Mouse (Mus musculus): ENCODE results near the gene Gpr18.

Gpr18 gene

DNA sequence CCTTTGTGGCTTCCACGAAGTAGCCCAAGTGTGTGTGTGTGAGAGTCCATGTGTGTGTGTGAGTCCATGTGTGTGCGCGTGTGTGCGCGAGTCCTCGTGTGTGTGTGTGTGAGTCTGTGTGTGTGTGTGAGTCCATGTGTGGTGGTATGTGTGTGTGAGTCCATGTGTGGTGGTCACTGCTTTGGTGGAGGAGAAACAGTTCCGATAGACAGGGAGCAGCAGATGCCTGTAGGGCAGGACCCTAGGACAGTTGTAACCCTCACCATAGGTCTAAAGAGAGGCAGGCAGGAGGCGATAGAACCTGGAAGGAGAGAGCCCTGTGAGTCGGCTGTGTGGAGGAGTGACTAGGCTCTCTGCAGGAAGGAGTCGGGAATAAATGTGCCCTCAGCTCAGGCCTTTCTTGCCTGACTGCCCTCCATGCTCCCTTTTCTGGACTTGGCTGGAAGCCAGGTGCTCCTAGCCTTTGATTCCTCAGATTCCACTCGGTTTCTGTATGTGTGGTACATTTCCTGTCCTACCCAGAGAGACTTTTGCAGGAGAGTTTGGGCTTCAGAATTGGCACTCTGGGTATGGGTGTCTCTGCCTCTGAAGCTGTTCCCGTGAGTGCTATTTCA is 5.0 kb upstream of the Gpr18 start:
- peak; percentile 22 to 45 for DNase-seq

DNA sequence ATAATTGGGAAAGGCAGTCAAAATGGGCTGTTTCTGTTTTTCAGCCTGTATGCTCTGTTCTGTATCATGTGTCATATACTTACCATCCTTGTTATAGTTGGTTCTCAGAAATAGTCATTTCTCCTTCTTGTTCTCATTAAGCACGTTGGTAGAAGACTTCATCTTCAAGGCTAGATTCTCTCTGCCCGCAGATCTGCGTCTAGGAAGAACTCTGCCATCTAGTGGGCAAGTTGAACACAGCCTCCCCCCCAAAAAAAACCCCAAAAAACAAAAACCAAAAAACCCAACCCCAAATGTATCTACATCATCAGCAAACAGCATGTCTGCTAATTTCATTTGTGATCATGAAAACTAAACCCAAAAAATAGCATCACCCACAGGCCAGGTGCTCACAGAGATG is 4.2 kb upstream of the Gpr18 start:
- peak in 1 of 2 experiments; percentile 36 for DNase-seq

DNA sequence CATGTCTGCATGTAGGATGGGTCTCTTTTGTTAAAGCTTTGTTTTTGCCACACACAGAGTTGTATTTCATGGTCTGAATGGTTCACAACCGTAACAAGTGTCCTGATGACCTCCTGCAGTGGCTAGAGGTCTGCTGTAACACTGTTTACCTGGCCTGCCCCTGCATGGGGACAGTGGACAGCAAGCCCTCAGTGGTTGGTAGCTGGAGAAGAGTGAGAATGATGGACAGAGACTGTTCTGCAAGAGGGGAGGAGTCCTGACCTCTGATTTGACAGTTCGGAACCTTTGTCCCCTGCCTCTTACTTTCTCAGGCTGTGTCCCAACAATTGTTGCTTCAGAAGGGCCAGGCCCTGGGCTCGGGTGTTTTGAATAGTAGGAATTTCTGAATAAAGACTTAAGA is 2.7 kb upstream of the Gpr18 start:
- DNase-seq, result no peak

DNA sequence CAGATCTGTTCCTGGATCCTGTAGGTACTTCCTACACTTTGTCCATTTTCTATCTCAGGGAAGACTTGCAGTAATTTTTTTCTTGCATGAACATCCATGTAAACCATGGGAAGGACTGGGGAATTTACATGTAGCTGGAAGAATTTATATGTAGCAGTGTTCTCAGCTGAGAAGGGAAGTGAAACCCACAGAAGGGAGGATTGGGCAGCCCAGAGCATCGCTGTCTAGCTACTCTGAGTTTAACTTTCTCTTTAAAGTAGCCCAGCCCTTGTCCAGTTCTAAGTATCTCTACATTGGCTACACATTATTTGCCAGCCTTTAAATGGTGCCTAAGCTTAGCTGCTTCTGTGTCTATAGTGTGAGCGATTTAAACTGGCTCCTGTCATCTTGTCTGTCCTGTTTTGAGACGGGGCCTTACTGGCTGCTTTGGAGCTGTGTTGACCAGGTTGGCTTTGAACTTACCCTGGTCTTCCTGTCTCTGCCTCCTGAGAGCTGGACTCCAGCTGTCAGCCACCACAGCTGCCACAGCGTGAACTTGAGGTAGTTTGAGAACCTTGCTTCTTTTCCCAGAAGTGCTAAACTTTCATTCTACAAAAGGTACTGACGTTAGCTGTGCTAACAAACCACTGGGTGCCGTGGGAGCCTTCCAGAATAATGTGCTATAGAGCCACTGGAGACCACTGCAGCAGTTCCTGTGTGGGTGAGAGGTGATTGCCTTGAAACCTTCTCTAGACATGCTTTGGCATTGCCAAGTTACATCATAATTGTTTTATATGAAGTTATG is 922 bp upstream of the Gpr18 start:
- DNase-seq, result no peak

DNA sequence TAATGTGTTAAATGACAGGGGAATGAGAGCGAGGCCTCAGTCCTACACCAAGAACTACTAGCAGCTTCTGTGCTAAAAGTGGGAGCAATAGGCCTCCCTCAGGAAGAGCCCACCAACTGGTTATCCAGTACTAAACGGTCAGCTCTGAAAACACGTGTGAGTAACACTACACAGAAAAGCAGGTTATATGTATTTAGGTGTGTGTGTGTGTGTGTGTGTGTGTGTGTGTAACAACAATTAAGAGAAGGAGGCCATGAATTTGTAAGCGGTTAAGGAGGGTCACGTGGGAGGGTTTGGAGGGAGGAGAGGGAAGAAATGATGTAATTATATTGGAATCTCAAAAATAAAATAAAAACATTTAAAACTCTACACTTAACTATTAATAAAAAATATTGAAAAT is 438 bp downstream of the Gpr18 start:
- no peak for DNase-seq

DNA sequence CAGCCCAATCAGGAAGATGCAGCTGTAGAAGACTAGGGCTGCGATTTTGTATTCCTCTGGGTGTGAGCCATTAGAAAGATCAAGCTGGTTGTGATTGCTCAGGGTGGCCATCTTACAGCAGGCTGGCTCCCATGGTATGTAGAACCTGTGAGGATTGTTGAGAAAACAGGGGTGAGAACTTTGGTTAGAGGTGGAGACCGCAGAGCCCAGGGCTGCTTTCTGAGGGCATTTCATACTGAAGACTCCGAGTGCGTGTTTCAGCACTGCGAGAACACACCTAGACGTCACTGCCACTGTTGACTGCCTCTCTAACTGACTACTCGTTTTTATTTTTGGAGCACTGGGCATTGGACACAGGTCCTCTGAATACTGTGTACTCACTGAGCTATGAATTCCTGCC is 3.1 kb downstream of the Gpr18 start:
- DNase-seq, result no peak

DNA sequence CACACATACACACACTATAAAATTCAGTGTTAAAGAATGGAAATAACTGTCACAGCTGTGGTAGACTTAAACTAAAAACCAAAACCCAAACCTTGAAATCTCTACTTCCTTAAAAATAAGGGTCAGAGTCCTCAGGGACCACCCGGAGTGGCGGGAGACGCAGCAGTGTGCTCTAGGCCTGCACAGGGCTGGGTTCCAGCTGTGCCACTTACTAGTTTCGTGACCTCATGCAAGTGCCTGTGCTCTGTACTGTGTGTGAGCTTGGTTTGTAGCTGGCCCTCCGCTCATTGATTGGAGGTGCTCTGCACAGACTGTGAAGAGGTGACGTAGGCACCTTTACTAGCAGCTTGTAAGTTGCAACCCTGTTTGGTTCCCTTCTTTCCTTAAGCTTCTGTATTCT is 5.7 kb downstream of the Gpr18 start:
- no peak for DNase-seq

DNA sequence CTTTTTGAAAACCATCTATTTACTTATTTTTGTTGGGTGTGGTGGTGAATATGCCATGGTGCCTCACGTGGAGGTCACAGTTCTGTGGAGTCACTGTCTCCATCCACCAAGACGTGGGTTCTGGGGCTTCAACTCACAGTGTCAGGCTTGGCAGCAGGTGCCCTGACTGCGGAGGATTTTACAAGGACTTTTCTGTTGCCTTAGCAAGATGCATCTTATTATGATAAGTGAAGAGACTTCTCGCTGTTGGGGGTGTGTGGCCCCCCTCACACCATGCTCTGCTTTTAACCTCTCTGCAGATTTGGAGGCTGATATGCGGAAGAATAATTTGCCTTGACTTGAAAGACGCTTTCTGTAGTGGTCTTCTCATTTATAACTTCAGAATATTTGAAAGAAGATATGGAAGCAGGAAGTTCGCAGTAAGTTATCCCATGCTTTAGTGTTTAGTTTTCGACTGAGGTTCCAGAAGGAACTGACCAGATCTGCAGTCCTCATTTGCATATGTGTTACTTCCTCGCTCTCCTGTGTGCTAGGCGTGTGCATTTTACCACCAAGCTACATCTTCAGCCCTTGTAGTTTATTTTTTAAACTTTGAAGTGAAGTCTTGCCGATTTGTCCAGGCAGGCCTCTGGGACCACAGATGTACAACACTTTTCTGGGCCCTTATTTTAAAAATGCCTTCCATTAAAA is 8.4 kb downstream of the Gpr18 start:
- no peak for DNase-seq

DNA sequence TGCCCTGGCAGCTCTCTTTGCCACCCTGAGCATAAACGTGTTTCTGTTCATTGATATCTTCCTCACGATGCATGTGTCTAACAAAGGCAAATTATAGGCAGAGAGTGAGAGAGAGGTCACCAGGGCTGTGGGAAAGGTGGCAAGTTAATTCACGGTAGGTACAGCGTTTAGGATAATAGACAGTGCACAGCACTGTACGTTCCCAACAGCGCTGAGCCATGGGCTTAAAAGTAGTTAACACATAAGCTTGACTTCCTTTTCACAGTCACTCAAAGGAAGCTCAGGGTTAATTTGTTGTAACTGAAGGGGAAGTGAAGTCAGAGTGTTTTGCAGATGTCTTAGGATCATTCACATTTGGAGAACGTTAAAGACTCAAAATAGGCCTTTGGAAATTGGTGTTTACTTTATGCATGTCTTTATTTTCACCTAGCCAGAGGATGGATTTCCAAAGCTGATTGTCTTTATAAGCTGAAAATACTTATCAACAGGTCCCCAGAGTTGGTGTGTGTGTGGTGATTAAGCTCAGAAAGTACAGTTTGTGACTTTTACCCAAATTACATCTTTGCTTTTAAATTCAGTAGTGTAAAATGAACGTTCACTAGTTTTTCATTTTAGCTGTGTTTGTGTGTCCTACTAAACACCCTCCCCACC is 9.1 kb downstream of the Gpr18 start:
- no peak for DNase-seq

DNA sequence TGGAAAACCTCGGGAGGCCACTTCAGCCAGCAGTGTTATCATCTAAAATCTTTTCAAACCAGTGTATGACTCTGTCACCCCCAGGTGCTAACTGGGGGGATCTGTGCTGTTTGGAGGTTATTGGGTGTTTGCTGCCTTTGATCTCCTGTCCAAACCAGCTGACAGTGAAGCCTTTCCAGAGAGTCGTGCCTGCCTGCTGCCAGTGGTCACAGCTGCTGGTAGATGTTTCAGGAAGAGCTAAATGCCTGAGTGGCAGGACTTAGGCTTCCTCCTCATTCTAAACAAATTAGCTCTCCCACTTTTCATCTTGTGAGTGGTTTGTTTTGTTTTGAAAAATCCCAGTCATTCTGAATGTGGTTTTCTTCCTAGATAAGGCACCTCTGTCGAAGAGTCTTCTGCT is 10.8 kb downstream of the Gpr18 start:
- DNase-seq, result no peak

DNA sequence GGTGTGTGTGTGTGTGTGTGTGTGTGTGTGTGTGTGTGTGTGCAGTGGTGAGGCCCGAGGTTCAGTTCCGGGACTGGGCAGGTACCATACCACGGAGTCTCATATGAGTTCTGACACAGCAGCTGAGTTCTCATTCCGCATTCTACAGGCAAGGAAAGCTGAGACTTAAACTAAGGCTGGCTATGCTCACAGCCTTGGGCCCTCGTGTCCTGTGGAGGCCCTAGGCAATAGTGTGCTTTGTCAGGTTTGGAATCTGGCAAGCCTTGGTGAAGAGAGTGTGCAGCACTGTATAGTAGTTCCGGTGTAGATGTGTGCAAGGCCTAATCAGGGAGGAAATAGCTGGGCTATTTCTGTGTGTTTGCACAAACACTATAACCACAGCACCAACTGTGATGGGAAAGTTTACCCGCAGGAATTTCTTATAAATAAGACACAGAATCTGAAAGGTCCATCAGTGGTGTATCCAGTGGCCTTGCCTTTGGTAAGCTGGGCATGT is 12.2 kb downstream of the Gpr18 start:
- no peak for DNase-seq

DNA sequence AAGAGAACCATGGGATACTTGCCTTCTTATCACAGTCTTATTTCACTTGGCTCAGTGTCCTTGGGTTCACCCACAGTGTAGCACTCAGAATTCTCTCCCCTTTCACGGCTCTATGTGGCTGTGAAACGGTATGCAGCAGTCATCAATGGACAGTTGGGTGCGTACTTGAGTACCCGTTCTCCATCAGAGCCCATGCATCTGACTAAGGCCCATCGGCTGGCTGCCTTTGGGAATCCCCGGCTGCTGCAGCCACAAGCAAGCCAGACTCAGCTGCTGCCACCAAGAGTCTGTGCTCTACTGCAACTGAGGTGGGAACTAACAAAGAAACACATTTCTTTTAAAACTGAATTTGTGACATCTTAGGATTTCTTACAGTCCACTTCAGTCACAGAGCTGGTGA is 14.1 kb downstream of the Gpr18 start:
- no peak for DNase-seq

DNA sequence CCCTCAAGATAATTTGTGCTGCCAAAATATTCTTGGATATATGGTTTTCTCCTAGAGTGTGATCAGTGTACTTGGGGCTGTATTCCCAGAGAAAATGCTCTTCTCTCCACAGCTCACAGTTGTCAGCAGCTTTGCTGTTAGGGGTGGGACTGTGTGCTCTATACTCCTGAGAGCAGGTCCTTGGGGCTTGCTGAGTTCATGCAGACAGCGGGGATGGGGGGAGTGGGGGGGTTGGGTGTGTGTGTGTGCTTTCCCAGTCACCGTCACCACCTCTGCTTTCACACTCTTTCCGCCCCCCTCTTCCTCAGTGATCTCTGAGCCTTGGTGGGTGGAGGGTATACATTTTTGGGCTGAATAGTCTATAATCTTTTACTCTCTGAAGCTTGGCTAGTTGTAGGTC is 16.5 kb downstream of the Gpr18 start:
- DNase-seq, result no peak

DNA sequence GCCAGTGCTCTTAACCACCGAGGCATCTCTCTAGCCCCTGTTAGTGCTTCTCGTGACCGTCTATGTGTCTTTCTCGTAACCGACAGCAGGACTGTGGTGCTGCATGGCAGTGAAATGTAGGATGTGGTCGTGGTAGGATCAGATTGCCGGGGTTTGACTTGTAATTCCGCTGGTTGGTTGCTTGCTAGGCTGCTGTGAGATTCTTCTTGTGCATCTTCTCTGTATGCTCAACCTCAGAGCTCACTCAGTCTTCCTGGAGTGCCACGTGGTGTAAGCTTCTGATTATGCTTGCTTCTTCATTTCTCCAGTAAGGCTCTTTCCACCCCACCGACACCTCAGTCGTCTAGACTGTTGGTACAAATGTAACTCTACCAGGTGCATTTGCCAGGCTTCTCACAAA is 17.1 kb downstream of the Gpr18 start:
- no peak for DNase-seq

DNA sequence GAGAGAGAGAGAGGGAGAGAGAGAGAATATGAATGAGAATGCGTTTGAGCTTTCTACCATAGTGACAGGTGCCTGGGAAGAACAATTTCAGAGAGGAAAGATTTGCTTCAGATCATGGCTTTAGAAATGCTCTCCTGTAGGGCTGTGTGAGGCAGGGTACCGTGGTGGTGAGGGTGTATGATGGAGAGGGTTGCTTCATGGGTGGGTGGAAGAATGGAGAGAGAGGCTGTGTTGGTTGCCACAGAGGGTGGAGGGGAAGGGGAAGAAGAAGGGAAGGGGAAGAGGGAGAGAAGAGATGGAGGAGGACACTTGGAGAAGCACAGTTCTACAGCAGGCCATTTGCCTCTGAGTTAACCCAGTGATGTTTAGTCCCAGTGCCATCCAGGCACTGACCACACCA is 17.8 kb downstream of the Gpr18 start:
- no peak for DNase-seq

DNA sequence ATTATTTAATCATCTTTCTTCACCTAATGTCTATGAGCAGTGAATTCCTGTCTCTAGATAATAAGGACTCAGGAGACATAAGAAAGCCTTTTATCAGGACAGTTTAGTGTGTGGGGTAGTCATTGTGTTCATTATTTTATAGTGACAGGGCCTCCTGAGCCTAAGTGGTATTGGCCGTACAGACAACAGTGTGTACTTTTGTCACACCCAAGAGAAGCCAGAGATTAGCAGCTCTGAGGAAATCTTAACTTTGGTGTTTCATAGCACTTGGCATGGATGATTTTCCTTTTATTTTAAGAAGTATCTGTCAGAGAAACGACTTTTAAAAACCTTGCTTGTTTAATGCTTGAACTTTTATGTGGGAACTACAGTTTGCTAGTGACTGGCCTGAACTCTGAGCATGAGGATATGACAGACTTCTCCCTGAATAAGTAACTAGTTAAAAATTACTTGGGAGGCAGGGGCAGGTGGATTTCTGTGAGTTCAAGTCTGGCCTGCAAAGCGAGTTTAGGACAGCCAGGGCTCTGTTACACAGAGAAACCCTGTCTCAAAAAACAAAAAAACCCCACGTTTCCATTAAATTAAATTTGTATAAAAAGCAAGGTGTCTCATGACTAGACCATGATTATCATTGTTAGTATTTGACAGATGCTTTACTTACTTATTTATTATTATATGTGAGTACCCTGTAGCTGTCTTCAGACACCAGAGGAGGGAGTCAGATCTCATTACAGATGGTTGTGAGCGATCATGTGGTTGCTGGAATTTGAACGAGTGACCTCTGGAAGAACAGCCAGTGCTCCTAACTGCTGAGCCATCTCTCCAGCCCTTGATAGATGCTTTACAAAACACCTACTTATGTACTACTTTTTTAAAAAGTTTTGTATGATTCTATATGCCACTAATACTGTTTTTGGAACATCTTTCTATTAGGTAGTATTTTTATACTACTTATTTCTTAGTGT is 19.2 kb downstream of the Gpr18 start:
- DNase-seq, result no peak

DNA sequence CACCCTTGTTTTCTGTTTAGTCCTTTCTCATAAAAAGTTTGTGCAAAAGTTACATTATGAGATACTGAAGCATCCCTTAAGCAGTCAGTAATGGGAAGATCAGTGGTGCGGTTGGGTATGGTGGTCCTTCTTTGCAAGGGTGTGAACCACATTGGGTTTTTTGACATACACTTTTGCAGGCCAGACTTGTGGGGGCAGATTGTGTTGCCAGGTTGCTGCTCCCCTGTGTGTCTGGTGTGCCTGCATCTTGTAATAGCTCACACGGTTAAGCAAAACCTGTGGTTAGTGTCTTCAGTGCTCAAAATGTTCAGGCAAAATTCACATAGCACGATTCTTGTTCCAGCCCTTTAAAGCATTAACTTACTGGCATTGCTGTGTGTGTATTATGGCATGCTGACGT is 20.3 kb downstream of the Gpr18 start:
- no peak for DNase-seq

DNA sequence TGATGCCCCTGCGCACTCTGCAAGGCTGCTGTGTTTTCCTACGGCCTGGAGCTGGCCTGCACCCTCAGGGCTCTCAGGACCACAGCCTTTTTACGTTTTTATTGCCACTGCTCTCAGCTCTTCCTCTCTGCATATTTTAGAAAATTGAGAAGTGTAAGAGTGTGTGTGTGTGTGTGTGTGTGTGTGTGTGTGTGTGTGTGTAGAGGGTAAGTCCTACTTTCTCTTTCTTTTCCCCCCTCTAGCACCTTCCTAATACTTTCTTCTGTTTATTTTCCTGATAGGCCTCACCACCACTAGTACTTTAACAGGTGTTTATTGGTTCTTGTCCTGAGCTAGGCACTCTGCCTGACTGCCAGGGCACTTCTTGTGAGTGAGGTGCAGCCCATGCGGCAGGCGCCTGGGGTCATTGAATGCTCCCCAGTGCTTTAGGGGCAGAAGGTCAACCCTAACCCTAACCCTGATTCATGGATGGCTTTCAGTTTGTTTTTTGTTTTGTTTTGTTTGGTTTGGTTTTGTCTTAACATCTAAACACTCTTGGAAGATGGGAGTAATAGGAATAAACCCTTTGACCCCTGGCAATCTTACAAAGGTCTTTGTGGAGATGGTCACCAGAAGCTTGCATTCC is 21.0 kb downstream of the Gpr18 start:
- no peak for DNase-seq

DNA sequence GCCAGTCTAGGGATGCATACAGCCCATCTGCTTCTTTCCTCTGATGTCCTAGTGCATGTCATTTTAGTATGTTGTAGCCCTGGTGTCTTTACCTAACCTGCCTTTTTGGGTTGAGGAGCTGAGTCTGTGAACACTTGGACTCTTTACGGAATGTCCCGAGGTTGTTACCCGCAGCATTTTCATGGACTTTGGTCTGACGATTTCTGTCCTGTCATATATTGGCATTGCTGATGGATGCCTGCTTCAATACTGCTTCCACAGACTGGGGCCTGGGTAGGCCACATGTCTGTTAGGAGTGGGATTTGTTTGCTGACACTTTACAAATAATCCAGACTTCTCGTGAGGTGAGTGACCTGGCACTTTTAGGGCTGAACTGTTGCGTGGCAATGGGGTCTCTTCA is 21.8 kb downstream of the Gpr18 start:
- no peak for DNase-seq

DNA sequence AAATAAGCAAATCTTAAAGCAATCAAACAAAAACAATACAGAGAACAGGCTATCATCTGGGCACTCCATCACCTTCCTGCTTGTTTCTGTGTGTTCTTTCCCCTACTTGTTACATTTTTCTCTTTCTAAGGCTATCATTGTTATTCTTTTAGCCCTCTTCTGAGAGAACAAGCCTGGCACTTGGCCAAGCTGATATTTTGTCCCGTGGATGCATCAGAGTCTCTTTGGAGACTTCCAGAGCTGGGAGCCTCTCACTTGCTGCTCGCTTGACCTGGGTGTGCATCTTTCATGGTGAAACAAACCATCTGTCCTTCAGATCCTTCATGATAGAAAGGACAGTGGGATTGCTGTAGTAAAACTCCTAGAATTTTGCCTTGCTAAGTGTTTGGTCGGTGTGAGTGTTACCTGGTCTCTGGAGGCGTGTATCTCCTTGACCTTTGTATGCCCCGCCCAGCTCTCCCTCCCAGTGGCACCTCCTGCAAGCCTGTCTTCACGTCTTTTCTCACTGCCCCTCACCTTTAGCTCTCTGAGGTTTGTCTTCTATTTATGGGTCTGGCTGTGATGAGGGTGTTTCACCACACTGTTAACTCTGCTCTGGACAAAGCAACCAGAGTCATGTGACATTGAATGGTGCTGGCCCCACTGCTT is 31.3 kb downstream of the Gpr18 start:
- peak in 1 of 2 experiments; percentile 27 for DNase-seq

DNA sequence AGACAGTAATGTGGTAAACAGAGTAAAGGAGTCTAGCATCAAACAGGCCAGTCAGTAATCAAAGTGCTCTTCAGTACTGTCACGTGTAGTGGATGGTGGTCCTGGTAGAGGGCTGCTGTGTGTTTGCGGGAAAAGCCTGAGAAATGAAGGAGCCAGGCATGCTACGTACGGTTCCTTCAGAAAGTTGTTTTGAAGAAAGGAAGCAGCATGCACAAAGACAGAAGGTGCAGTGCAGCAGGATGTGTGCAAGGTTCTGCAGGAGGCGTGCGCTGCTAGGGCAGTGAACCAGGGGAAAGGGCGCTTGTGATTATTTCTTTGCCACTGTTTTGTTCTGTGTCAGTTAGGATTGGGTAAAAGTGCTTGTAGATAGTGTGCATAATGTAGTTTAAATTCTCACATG is 34.4 kb downstream of the Gpr18 start:
- no peak for DNase-seq

Measured in cerebellum, postnatal 25 days (tissue).